12 mouse cellular contexts compared by ENCODE assay signal in the genomic region with DNA sequence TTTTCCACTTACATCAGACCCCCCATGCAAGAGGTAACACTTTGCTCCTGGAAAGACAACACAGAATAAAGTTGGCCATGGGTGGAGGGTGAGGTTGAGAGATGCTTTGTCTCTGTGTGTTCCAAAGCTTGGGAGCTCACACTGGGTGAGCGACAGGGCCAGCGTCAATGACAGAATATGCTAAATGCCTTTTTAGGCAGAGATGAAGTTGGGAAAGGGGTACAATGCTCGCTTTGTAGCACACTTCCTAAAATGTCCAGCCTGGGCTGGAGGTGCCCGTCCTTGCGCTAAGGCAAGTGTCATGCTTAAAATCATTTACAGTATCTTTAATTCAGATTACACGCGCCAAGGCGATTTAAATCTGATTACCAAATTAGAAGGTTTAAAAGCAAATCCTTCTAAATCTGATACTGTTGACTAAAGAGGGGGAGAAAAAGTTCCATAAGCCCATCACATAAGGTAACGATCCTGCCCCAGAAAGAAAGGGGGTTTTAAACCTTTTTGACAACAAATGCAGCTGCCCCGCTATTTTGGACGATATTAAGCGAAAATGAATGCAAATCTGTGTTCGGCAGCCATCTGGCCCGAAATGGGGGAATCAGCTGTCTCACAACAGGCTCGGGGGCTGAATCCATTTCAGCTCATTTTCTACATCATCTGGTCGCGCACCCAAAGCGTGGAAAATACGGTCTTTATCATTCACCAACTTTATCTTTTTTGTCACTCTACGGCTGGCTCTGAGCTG. TPM values are rescaled to one million over a fixed set of nuclear protein-coding genes. Genes with fewer than 3 reads are reported as not detected.
DNase-seq lines count a peak whose midpoint lies in the region; ATAC-seq and TF ChIP-seq lines count a peak whose summit lies in the region.
"Had no signal": no experiment of that assay in that cellular context is flagged by ENCODE, and none has a peak within 500 bp of the region (broad histone marks: within the 10 kb centered on the region; RNA-seq: fewer than 3 reads in every experiment).

No protein-coding gene starts in this region.

- peaks cover 88% of the 10 kb centered on the region for H3K27me3 ChIP-seq in heart, embryonic 14.5 days (ENCODE audit: control insufficient read depth, insufficient read depth, low read length)
- peaks cover 72% of the 10 kb centered on the region for H3K27me3 ChIP-seq in forebrain, embryonic 16.5 days (replicated peaks; ENCODE audit: control insufficient read depth, insufficient read depth, low read length)
- peaks cover 53% of the 10 kb centered on the region for H3K27me3 ChIP-seq in limb, embryonic 14.5 days (ENCODE audit: control insufficient read depth, insufficient read depth, low read length)
- peaks cover 89% of the 10 kb centered on the region for H3K27me3 ChIP-seq in stomach, embryonic 15.5 days (replicated peaks)
- peaks cover 100% of the 10 kb centered on the region for H3K27me3 ChIP-seq in liver, embryonic 12.5 days (replicated peaks)
- H3K27me3 ChIP-seq: CH12.LX had no signal

- H3K4me1 ChIP-seq in heart, embryonic 14.5 days (ENCODE audit: control insufficient read depth in 2 of 2, insufficient read depth in 2 of 2, low read length in 2 of 2), result peaks cover 7 to 40% of the 10 kb centered on the region in 2 experiments; a peak in 3 of 4 replicates
- H3K4me1 ChIP-seq in forebrain, embryonic 16.5 days (replicated peaks; ENCODE audit: control insufficient read depth, insufficient read depth, low read length), result peaks cover 47% of the 10 kb centered on the region
- H3K4me1 ChIP-seq in limb, embryonic 14.5 days (ENCODE audit: control insufficient read depth, insufficient read depth, low read length), result peaks cover 47% of the 10 kb centered on the region
- H3K4me1 ChIP-seq in stomach, embryonic 15.5 days, result peaks cover 41% of the 10 kb centered on the region
- peaks cover 15% of the 10 kb centered on the region; the same call in 1 of the 2 replicates for H3K4me1 ChIP-seq in liver, embryonic 12.5 days

- H3K27ac ChIP-seq in heart, embryonic 14.5 days (replicated peaks in 1 of 2; ENCODE audit: control insufficient read depth in 1 of 2, insufficient read depth in 1 of 2, low read depth in 2 of 2, low read length in 2 of 2), result no peak overlapping the region
- no peak overlapping the region for H3K27ac ChIP-seq in forebrain, embryonic 16.5 days (ENCODE audit: low read length)
- H3K27ac ChIP-seq in limb, embryonic 14.5 days (replicated peaks; ENCODE audit: low read depth, low read length), result peak overlapping the region; percentile 82
- H3K27ac ChIP-seq in stomach, embryonic 15.5 days, result no peak overlapping the region
- no peak overlapping the region for H3K27ac ChIP-seq in liver, embryonic 12.5 days
- H3K27ac ChIP-seq: layer of hippocampus, adult 2 months had no signal

- ATAC-seq in heart, embryonic 14.5 days (ENCODE audit: insufficient number of reproducible peaks, insufficient read depth, low FRiP score, low read depth), result no peak
- ATAC-seq in forebrain, embryonic 16.5 days, result peak; percentile 9; the same call in 1 of the 2 replicates
- ATAC-seq in limb, embryonic 14.5 days (ENCODE audit: low FRiP score, low read depth), result no peak
- ATAC-seq in stomach, embryonic 15.5 days (ENCODE audit: insufficient read depth, low FRiP score, low read depth), result no peak
- ATAC-seq in liver, embryonic 12.5 days, result no peak

- peak overlapping the region in 1 of 2 experiments; percentile 23; a peak in 2 of 4 replicates for H3K4me3 ChIP-seq in heart, embryonic 14.5 days (ENCODE audit: control insufficient read depth in 1 of 2, insufficient read depth in 1 of 2, low read depth in 1 of 2, low read length in 2 of 2)
- peak overlapping the region; percentile 13; the same call in 1 of the 2 replicates for H3K4me3 ChIP-seq in forebrain, embryonic 16.5 days (replicated peaks; ENCODE audit: low read length)
- H3K4me3 ChIP-seq in limb, embryonic 14.5 days (replicated peaks; ENCODE audit: low read length), result peak overlapping the region; percentile 84
- H3K4me3 ChIP-seq in stomach, embryonic 15.5 days (replicated peaks), result no peak overlapping the region
- no peak overlapping the region for H3K4me3 ChIP-seq in liver, embryonic 12.5 days
- H3K4me3 ChIP-seq: layer of hippocampus, adult 2 months had no signal

- H3K4me2 ChIP-seq in heart, embryonic 14.5 days (ENCODE audit: low read length), result peak overlapping the region; percentile 55; the same call in 1 of the 2 replicates
- H3K4me2 ChIP-seq in forebrain, embryonic 16.5 days (ENCODE audit: low read length), result peak overlapping the region; percentile 21; the same call in 1 of the 2 replicates
- H3K4me2 ChIP-seq in limb, embryonic 14.5 days (replicated peaks; ENCODE audit: low read depth, low read length, severe bottlenecking), result peak overlapping the region; percentile 91
- H3K4me2 ChIP-seq in stomach, embryonic 15.5 days, result peak overlapping the region; percentile 23; the same call in 1 of the 2 replicates
- H3K4me2 ChIP-seq in liver, embryonic 12.5 days, result no peak overlapping the region

- WGBS in heart, embryonic 14.5 days, result 2% methylated on average over 20 of the region's 20 CpGs
- WGBS in forebrain, embryonic 16.5 days, result 0% methylated on average over 20 of the region's 20 CpGs
- WGBS in limb, embryonic 14.5 days, result 7% methylated on average over 20 of the region's 20 CpGs
- 3% methylated on average over 20 of the region's 20 CpGs for WGBS in stomach, embryonic 15.5 days
- WGBS in liver, embryonic 12.5 days (ENCODE audit: insufficient replicate concordance), result 4% methylated on average over 20 of the region's 20 CpGs

- H3K9me3 ChIP-seq in heart, embryonic 14.5 days (ENCODE audit: control insufficient read depth, low read length), result no peaks in the 10 kb centered on the region
- H3K9me3 ChIP-seq in forebrain, embryonic 16.5 days (ENCODE audit: control insufficient read depth, low read length), result no peaks in the 10 kb centered on the region; the same call in 1 of the 2 replicates
- H3K9me3 ChIP-seq in limb, embryonic 14.5 days (ENCODE audit: control insufficient read depth, low read length), result no peaks in the 10 kb centered on the region
- no peaks in the 10 kb centered on the region for H3K9me3 ChIP-seq in stomach, embryonic 15.5 days
- H3K9me3 ChIP-seq in liver, embryonic 12.5 days (replicated peaks), result no peaks in the 10 kb centered on the region

- H3K9ac ChIP-seq in heart, embryonic 14.5 days (ENCODE audit: low read length), result no peak overlapping the region
- no peak overlapping the region for H3K9ac ChIP-seq in forebrain, embryonic 16.5 days (replicated peaks; ENCODE audit: low read depth, low read length)
- peak overlapping the region; percentile 70 for H3K9ac ChIP-seq in limb, embryonic 14.5 days (ENCODE audit: low read depth, low read length, severe bottlenecking)
- H3K9ac ChIP-seq in stomach, embryonic 15.5 days, result no peak overlapping the region
- no peak overlapping the region for H3K9ac ChIP-seq in liver, embryonic 12.5 days

- H3K36me3 ChIP-seq in heart, embryonic 14.5 days (ENCODE audit: control insufficient read depth, insufficient read depth, low read length), result no peaks in the 10 kb centered on the region
- H3K36me3 ChIP-seq in forebrain, embryonic 16.5 days (ENCODE audit: control insufficient read depth, insufficient read depth), result no peaks in the 10 kb centered on the region
- H3K36me3 ChIP-seq in limb, embryonic 14.5 days (ENCODE audit: control insufficient read depth, insufficient read depth, low read length), result peaks cover 19% of the 10 kb centered on the region
- no peaks in the 10 kb centered on the region for H3K36me3 ChIP-seq in stomach, embryonic 15.5 days
- no peaks in the 10 kb centered on the region for H3K36me3 ChIP-seq in liver, embryonic 12.5 days

- TF ChIP-seq POLR2A in limb, embryonic 14.5 days (IDR thresholded peaks at IDR 0.05; ENCODE audit: borderline replicate concordance, extremely low read depth, insufficient read depth, insufficient read length), result no peak

- DNase-seq in heart, postnatal 4 days, result no peak
- no peak for DNase-seq in limb, embryonic 14.5 days (ENCODE audit: low spot score)
- no peak for DNase-seq in testis, postnatal 14 days (ENCODE audit: low spot score)
- DNase-seq in thymus, postnatal 4 days, result no peak
- DNase-seq: cerebellum, adult 8-10 months; lung, adult 18-20 months had no signal

RNA-seq across cellular contexts. Expression of a gene that starts 2.1 kb away (rescaled TPM):
- 2.2 and 2.3 TPM in 2 replicates for polyA plus RNA-seq in heart, embryonic 14.5 days (2014; fragmentation: Nextera tagmentation; extraction: Ambion mirVana)
- 10 to 100 TPM; 18.7 to 20.1 TPM for total RNA-seq in heart, postnatal 4 days (2021)
- polyA plus RNA-seq in forebrain, embryonic 16.5 days (2015; fragmentation: Nextera tagmentation; extraction: Ambion mirVana), result 0.72 and 0.73 TPM in 2 replicates
- polyA plus RNA-seq in limb, embryonic 14.5 days (2012; rRNA removed), result 80.3 and 93.2 TPM in 2 replicates
- 15.3 and 17.8 TPM in 2 replicates for polyA plus RNA-seq in limb, embryonic 14.5 days (2014; fragmentation: Nextera tagmentation; extraction: Ambion mirVana)
- 1.5 TPM in 2 replicates for polyA plus RNA-seq in stomach, embryonic 15.5 days (2015; fragmentation: Nextera tagmentation; extraction: Ambion mirVana)
- 0.07 and 0.10 TPM in 2 replicates for polyA plus RNA-seq in liver, embryonic 12.5 days (2016; fragmentation: Nextera tagmentation; extraction: Ambion mirVana)

Comparison
In these comparisons a context has a peak if more than half of its experiments do, and no peak if none do; other contexts are left out.
1. H3K4me3 ChIP-seq: peak in forebrain, embryonic 16.5 days (single experiment) and limb, embryonic 14.5 days (single experiment); none in stomach, embryonic 15.5 days (single experiment) and liver, embryonic 12.5 days (single experiment).